Mouse (Mus musculus) thymus, adult 2 months (tissue): ENCODE measurements around the gene Rabl6.

Experiments
- CTCF ChIP-seq: fragments of 200-500 bp; IDR thresholded peaks from 2 replicates; pipeline ENCODE4 v1.5.1; 2012; ENCODE audit warnings: mild to moderate bottlenecking, control low read depth, low read length, moderate library complexity, borderline replicate concordance; ENCODE audit not compliant: control insufficient read depth, poor library complexity, insufficient read depth; ENCODE audit errors: extremely low read depth
- POLR2A ChIP-seq: fragments of 200-500 bp; IDR thresholded peaks from 2 replicates; pipeline ENCODE4 v1.6.1; 2012; ENCODE audit warnings: mild to moderate bottlenecking, low read length, control low read depth, moderate library complexity; ENCODE audit not compliant: control insufficient read depth, poor library complexity, insufficient read depth; ENCODE audit errors: extremely low read depth

DNA sequence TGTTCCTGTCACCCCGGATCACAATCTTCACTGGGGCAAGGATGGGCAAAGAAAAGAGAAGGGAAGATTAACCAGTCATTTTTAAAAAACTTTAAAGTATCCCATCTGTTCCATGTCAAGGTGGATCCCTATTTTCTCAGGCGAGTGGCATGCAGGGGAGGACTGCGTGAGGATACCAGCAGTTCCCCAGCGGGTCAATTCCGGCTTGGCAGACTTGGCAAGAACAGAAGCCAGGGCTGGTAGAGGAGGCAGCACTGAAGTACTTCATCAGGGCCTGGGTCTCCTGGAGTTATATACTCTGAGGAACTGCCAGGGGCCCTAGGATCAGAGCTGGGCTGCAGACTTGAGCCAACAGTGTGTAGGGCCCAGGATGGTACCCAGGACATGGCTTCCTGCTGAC is 5.8 kb downstream of the Rabl6 start:
- TF ChIP-seq CTCF = no peak
- no peak for TF ChIP-seq POLR2A
